ENCODE assay signal across 8 mouse cellular contexts in genomic region chr2:21142204-21142580, GRCm38 (mm10).
DNase-seq lines count a peak whose midpoint lies in the region; ATAC-seq and TF ChIP-seq lines count a peak whose summit lies in the region.

No protein-coding gene starts in this region.

- intact Hi-C loops in gastrocnemius, adult 2 months (cut with DNase I) = no loop called here
- intact Hi-C loops in left cerebral cortex, postnatal 14 days (cut with DNase I) = no loop called here

- H3K4me2 ChIP-seq in hindbrain, embryonic 15.5 days = peak overlapping the region; percentile 93

- peak overlapping the region; percentile 82 for H3K4me3 ChIP-seq in gastrocnemius, adult 2 months
- peak overlapping the region; percentile 54 for H3K4me3 ChIP-seq in hindbrain, embryonic 15.5 days
- H3K4me3 ChIP-seq in midbrain, embryonic 10.5 days = peak overlapping the region; percentile 69
- peak overlapping the region; percentile 59 for H3K4me3 ChIP-seq in small intestine, adult 2 months (ENCODE audit: low read depth, low read length)

- no peak for TF ChIP-seq CTCF in gastrocnemius, adult 2 months (IDR thresholded peaks at IDR 0.05)
- no peak for TF ChIP-seq CTCF in small intestine, adult 2 months (IDR thresholded peaks at IDR 0.05; ENCODE audit: extremely low read depth, insufficient read length, insufficient replicate concordance, low read depth, low read length)

- no peak for TF ChIP-seq POLR2A in small intestine, adult 2 months (IDR thresholded peaks at IDR 0.05; ENCODE audit: low read depth, low read length)

- peak; percentile 72 for DNase-seq in adrenal gland, adult 2 months
- DNase-seq in cerebellum, postnatal 25 days = peak; percentile 82 to 85
- DNase-seq in gastrocnemius, adult 2 months = peak; percentile 82
- DNase-seq in left cerebral cortex, postnatal 14 days (ENCODE audit: low spot score in 2 of 2) = peak; percentile 38 to 65
- DNase-seq in midbrain, embryonic 10.5 days (ENCODE audit: low spot score) = no peak
- DNase-seq in thymus, postnatal 36 days = no peak

- 0 out of 2 replicates have a peak, but pooled peaks cover 5% of the 10 kb centered on the region for H3K9me3 ChIP-seq in hindbrain, embryonic 15.5 days
- peaks cover 14% of the 10 kb centered on the region for H3K9me3 ChIP-seq in midbrain, embryonic 10.5 days (replicated peaks)

- H3K27ac ChIP-seq in gastrocnemius, adult 2 months = peak overlapping the region; percentile 76
- peak overlapping the region; percentile 92 for H3K27ac ChIP-seq in hindbrain, embryonic 15.5 days (replicated peaks)
- peak overlapping the region; percentile 93 for H3K27ac ChIP-seq in midbrain, embryonic 10.5 days (replicated peaks)
- H3K27ac ChIP-seq in small intestine, adult 2 months (ENCODE audit: insufficient read depth, low read depth, low read length) = no peak overlapping the region

- no peaks in the 10 kb centered on the region for H3K36me3 ChIP-seq in hindbrain, embryonic 15.5 days
- H3K36me3 ChIP-seq in midbrain, embryonic 10.5 days = no peaks in the 10 kb centered on the region
- H3K36me3 ChIP-seq in small intestine, adult 2 months (ENCODE audit: control insufficient read depth, insufficient read depth, low read length) = no peaks in the 10 kb centered on the region

- ATAC-seq in hindbrain, embryonic 15.5 days (ENCODE audit: low FRiP score, low read depth) = peak; percentile 87

- H3K27me3 ChIP-seq in hindbrain, embryonic 15.5 days = no peaks in the 10 kb centered on the region
- H3K27me3 ChIP-seq in midbrain, embryonic 10.5 days (ENCODE audit: low read depth, poor library complexity, severe bottlenecking) = peaks cover 12% of the 10 kb centered on the region
- no peaks in the 10 kb centered on the region for H3K27me3 ChIP-seq in small intestine, adult 2 months (ENCODE audit: control insufficient read depth, insufficient read depth, low read length)

- H3K9ac ChIP-seq in hindbrain, embryonic 15.5 days = peak overlapping the region; percentile 63

- H3K4me1 ChIP-seq in hindbrain, embryonic 15.5 days (replicated peaks) = peaks cover 20% of the 10 kb centered on the region
- peaks cover 20% of the 10 kb centered on the region for H3K4me1 ChIP-seq in midbrain, embryonic 10.5 days
- peaks cover 5% of the 10 kb centered on the region; the same call in 1 of the 2 replicates for H3K4me1 ChIP-seq in small intestine, adult 2 months (ENCODE audit: control insufficient read depth, insufficient read depth, insufficient read length, low read length)

- WGBS in hindbrain, embryonic 15.5 days = under 1% methylated on average over 15 of the region's 15 CpGs
- under 1% methylated on average over 15 of the region's 15 CpGs for WGBS in midbrain, embryonic 10.5 days
- whole genome bisulfite sequencing in small intestine, adult 2 months = under 1% methylated on average over 15 of the region's 15 CpGs

Comparison
In these comparisons a context has a peak if more than half of its experiments do, and no peak if none do; other contexts are left out.
1. DNase-seq: peak in adrenal gland, adult 2 months (single experiment), cerebellum, postnatal 25 days (2 of 2), gastrocnemius, adult 2 months (single experiment) and left cerebral cortex, postnatal 14 days (2 of 2); none in midbrain, embryonic 10.5 days (single experiment) and thymus, postnatal 36 days (0 of 2).
2. Peak in every context shown above with its lines, with median percentiles within 50 percentile points of each other: H3K4me3 ChIP-seq.